26 mouse cellular contexts compared by ENCODE assay signal in the genomic region with DNA sequence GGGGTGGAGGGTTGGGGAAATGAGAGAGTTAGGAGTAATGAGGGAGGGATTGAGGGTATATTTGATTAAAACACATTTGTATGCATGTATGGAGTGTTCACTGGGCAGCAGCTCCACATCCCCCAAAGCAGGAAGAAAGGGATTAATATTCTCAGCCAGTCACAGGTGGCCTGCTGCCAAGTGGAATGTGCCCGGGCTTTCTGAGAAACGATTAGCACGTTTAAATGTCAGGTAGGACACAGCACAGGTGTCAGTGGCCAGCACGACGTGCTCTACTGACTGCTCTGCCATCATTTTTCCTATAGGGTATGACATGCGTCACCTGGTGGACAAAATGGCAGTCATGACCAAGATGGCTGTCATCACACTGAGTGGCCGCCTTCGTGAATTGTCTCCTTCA.
DNase-seq lines count a peak whose midpoint lies in the region; ATAC-seq and TF ChIP-seq lines count a peak whose summit lies in the region.
"Had no signal": no experiment of that assay in that cellular context is flagged by ENCODE, and none has a peak within 500 bp of the region (broad histone marks: within the 10 kb centered on the region; RNA-seq: fewer than 3 reads in every experiment).

No protein-coding gene starts in this region.

- H3K9ac ChIP-seq in kidney, embryonic 14.5 days (ENCODE audit: low read depth, low read length): no peak overlapping the region
- H3K9ac ChIP-seq: embryonic facial prominence, embryonic 12.5 days; embryonic facial prominence, embryonic 15.5 days; heart, embryonic 12.5 days; heart, embryonic 15.5 days; hindbrain, embryonic 13.5 days; intestine, embryonic 15.5 days had no signal

- TF ChIP-seq POLR2A in brain, embryonic 14.5 days (IDR thresholded peaks at IDR 0.05; ENCODE audit: borderline replicate concordance, extremely low read depth, insufficient read depth, insufficient read length, poor library complexity, severe bottlenecking): no peak

- H3K4me2 ChIP-seq in kidney, embryonic 14.5 days (replicated peaks; ENCODE audit: low read depth, low read length): no peak overlapping the region
- H3K4me2 ChIP-seq: embryonic facial prominence, embryonic 12.5 days; embryonic facial prominence, embryonic 15.5 days; heart, embryonic 12.5 days; heart, embryonic 15.5 days; hindbrain, embryonic 13.5 days; intestine, embryonic 15.5 days had no signal

- H3K27me3 ChIP-seq in kidney, embryonic 14.5 days (ENCODE audit: control insufficient read depth, insufficient read depth, low read length): no peaks in the 10 kb centered on the region
- H3K27me3 ChIP-seq: CH12.LX; embryonic facial prominence, embryonic 12.5 days; embryonic facial prominence, embryonic 15.5 days; heart, embryonic 12.5 days; heart, embryonic 15.5 days; hindbrain, embryonic 13.5 days; intestine, embryonic 15.5 days had no signal

- no peak for ATAC-seq in kidney, embryonic 14.5 days (ENCODE audit: low FRiP score, low TSS enrichment)
- ATAC-seq: forebrain, embryonic 14.5 days; hindbrain, embryonic 16.5 days; intestine, embryonic 15.5 days; Patski had no signal

- 74% methylated on average over 8 of the region's 8 CpGs for WGBS in kidney, embryonic 14.5 days

- H3K4me3 ChIP-seq in kidney, embryonic 14.5 days (ENCODE audit: low read length): no peak overlapping the region
- H3K4me3 ChIP-seq: embryonic facial prominence, embryonic 12.5 days; embryonic facial prominence, embryonic 15.5 days; heart, embryonic 12.5 days; heart, embryonic 15.5 days; hindbrain, embryonic 10.5 days; hindbrain, embryonic 13.5 days; intestine, embryonic 15.5 days had no signal

- TF ChIP-seq CTCF in brain, embryonic 14.5 days (IDR thresholded peaks at IDR 0.05; ENCODE audit: borderline replicate concordance, extremely low read depth, insufficient read depth, insufficient read length): no peak

- H3K4me1 ChIP-seq in kidney, embryonic 14.5 days (ENCODE audit: control insufficient read depth, insufficient read depth, low read length): no peaks in the 10 kb centered on the region
- H3K4me1 ChIP-seq: embryonic facial prominence, embryonic 12.5 days; embryonic facial prominence, embryonic 15.5 days; heart, embryonic 12.5 days; heart, embryonic 15.5 days; hindbrain, embryonic 10.5 days; hindbrain, embryonic 13.5 days; intestine, embryonic 15.5 days had no signal

- DNase-seq in cerebellum, postnatal 14 days: peak; percentile 25 to 48
- DNase-seq in cerebellum, adult 18-20 months: no peak
- DNase-seq in kidney, postnatal 10 days: peak; percentile 6
- peak; percentile 5 for DNase-seq in brain, embryonic 14.5 days (ENCODE audit: low read depth)
- DNase-seq in layer of hippocampus, adult 9-11 months: no peak
- DNase-seq: adrenal gland, postnatal 10 days; B cell, adult 2 months; cerebellum, adult 11 months; cerebellum, adult 8-10 months; gastrocnemius, postnatal 25 days; heart, adult 18-20 months; heart, postnatal 10 days; heart, postnatal 36 days had no signal

- no peak overlapping the region for H3K27ac ChIP-seq in kidney, embryonic 14.5 days (ENCODE audit: low read depth, low read length)
- H3K27ac ChIP-seq: embryonic facial prominence, embryonic 12.5 days; embryonic facial prominence, embryonic 15.5 days; heart, embryonic 15.5 days; hindbrain, embryonic 10.5 days; hindbrain, embryonic 13.5 days; intestine, embryonic 15.5 days had no signal

- no peaks in the 10 kb centered on the region for H3K9me3 ChIP-seq in kidney, embryonic 14.5 days (ENCODE audit: control insufficient read depth, low read length)
- H3K9me3 ChIP-seq: embryonic facial prominence, embryonic 12.5 days; embryonic facial prominence, embryonic 15.5 days; G1E; heart, embryonic 12.5 days; heart, embryonic 15.5 days; hindbrain, embryonic 13.5 days; intestine, embryonic 15.5 days had no signal

- no peaks in the 10 kb centered on the region for H3K36me3 ChIP-seq in kidney, embryonic 14.5 days (ENCODE audit: control insufficient read depth, insufficient read depth, low read length)
- H3K36me3 ChIP-seq: embryonic facial prominence, embryonic 12.5 days; embryonic facial prominence, embryonic 15.5 days; G1E; heart, embryonic 12.5 days; heart, embryonic 15.5 days; hindbrain, embryonic 10.5 days; hindbrain, embryonic 13.5 days; intestine, embryonic 15.5 days had no signal

Comparison
In these comparisons a context has a peak if more than half of its experiments do, and no peak if none do; other contexts are left out.
1. DNase-seq: peak in cerebellum, postnatal 14 days (2 of 2), kidney, postnatal 10 days (single experiment) and brain, embryonic 14.5 days (single experiment); none in cerebellum, adult 18-20 months (0 of 2) and layer of hippocampus, adult 9-11 months (single experiment).